Mouse (Mus musculus): ENCODE data around the gene Gemin6.

DNA sequence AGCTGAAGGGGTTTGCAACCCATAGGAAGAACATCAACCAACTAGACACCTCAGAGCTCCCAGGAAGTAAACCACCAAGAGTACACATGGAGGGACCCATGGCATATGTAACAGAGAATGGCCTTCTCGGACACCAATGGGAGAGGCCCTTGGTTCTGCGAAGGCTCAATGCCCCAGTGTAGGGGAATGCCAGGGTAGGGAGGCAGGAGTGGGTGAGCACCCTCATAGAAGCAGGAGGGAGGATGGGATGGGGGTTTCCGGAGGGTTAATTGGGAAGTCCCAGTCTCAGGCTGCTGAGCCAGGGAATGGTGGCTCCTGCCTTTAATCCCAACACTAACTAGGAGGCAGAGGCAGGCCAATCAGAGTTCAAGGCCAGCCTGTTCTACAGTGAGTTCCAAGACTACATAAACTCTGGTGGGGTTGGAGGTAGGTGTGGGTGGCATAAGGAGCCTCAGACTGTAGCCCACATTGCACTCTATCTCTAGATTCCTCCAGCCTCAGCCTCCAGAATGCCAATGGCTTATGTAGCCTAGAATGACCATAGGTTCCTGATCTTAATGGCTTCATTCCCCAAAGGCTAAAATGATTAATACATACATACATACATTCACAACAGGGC lies 25.0 kb upstream of the Gemin6 start:
- TF ChIP-seq POLR2A (IDR thresholded peaks at IDR 0.05; ENCODE audit: control insufficient read depth, low read depth, low read length) = no peak
- TF ChIP-seq CTCF (IDR thresholded peaks at IDR 0.05; ENCODE audit: control insufficient read depth, insufficient read depth, insufficient replicate concordance, low read depth, low read length) = no peak

Data from testis, adult 2 months (tissue).